Mouse (Mus musculus) hindbrain, embryonic 11.5 days (tissue): ENCODE results near the gene Slc29a1. TPM values are rescaled to one million over a fixed set of nuclear protein-coding genes. Genes with fewer than 3 reads are reported as not detected.

Source experiments
- ATAC-seq: fragments of 200-750 bp; cut with Nextera tagmentation; 2 replicates; pipeline ENCODE4 v1.8.0; 2017; ENCODE audit warnings: mild to moderate bottlenecking, moderate TSS enrichment, moderate library complexity; ENCODE audit not compliant: low FRiP score
- DNase-seq: peaks from one replicate; pipeline ENCODE4 v3.0.0-alpha.2; 2015; ENCODE audit warnings: low spot score
- H3K27ac ChIP-seq: fragments of 300-500 bp; sonication (generic); 2 replicates; pipeline ENCODE4 v1.5.1; 2014; ENCODE audit warnings: mild to moderate bottlenecking, low read depth, low read length
- H3K27me3 ChIP-seq: fragments of 300-500 bp; sonication (generic); 2 replicates; pipeline ENCODE4 v1.6.1; 2014; ENCODE audit warnings: mild to moderate bottlenecking, low read length, moderate library complexity, mixed read lengths; ENCODE audit not compliant: control insufficient read depth, insufficient read depth
- H3K36me3 ChIP-seq: fragments of 300-500 bp; sonication (generic); 2 replicates; pipeline ENCODE4 v1.6.1; 2014; ENCODE audit warnings: mild to moderate bottlenecking, low read length, moderate library complexity, mixed read lengths; ENCODE audit not compliant: control insufficient read depth, insufficient read depth
- H3K4me1 ChIP-seq: fragments of 300-500 bp; sonication (generic); replicated peaks from 2 replicates; pipeline ENCODE4 v1.6.1; 2014; ENCODE audit warnings: low read length, mixed read lengths; ENCODE audit not compliant: control insufficient read depth, insufficient read depth
- H3K4me2 ChIP-seq: fragments of 300-500 bp; sonication (generic); replicated peaks from 2 replicates; pipeline ENCODE4 v1.6.1; 2014; ENCODE audit warnings: mild to moderate bottlenecking, low read depth, low read length
- H3K4me3 ChIP-seq: fragments of 300-500 bp; sonication (generic); 2 replicates; pipeline ENCODE4 v1.5.1; 2014; ENCODE audit warnings: low read depth, low read length
- H3K9ac ChIP-seq: fragments of 300-500 bp; sonication (generic); 2 replicates; pipeline ENCODE4 v1.6.1; 2014; ENCODE audit warnings: low read depth, low read length
- H3K9me3 ChIP-seq: fragments of 300-500 bp; sonication (generic); 2 replicates; pipeline ENCODE4 v1.6.1; 2016; ENCODE audit warnings: low read length; ENCODE audit not compliant: control insufficient read depth
- WGBS: fragments of 180-500 bp; shearing (Covaris S2); extraction: QIAGEN DNeasy Blood & Tissue Kit; methylation state at CpG from one replicate; pipeline ENCODE4 v1.1.7; 2014; 5-methylcytosine and 5-hydroxymethylcytosine counted together
- polyA plus RNA-seq: library from polyadenylated mRNA; unstranded; fragments of >200 nt; fragmentation: Nextera tagmentation; extraction: Ambion mirVana; gene quantifications from 2 replicates; pipeline ENCODE4 v1.2.1, GENCODE M21; 2014

Slc29a1 gene
- polyA plus RNA-seq, 1 experiment from 2014 or later, result 48.0 TPM

- WGBS, result 0% methylated on average over 18 of the region's 18 CpGs
- peak overlapping the region; percentile 92 for H3K4me3 ChIP-seq
- peaks cover 18% of the 10 kb centered on the region for H3K36me3 ChIP-seq
- no peaks in the 10 kb centered on the region for H3K27me3 ChIP-seq
- H3K9me3 ChIP-seq, result no peaks in the 10 kb centered on the region
- H3K9ac ChIP-seq, result peak overlapping the region; percentile 85
- ATAC-seq (peak; percentile 70), DNase-seq (peak; percentile 94)
- H3K27ac ChIP-seq, result peak overlapping the region; percentile 92
- H3K4me1 ChIP-seq, result peaks cover 4% of the 10 kb centered on the region; the same call in 1 of the 2 replicates
- peak overlapping the region; percentile 86 for H3K4me2 ChIP-seq
These were observed 25.7 kb downstream of the Slc29a1 start for GRCm38 (mm10) chr17:45573780-45574123.

GRCm38 (mm10) chr17:45573087-45573779, 26.2 kb downstream of the Slc29a1 start, which contains the start of gene Hsp90ab1:
TSS of gene Hsp90ab1 (minus strand) at chr17:45573271.
- Histone ChIP-seq H3K9me3 (no peaks in the 10 kb centered on the region), H3K4me1 (peaks cover 4% of the 10 kb centered on the region; the same call in 1 of the 2 replicates), H3K4me2 (peak within 1 kb of the TSS; percentile 86), H3K9ac (peak within 1 kb of the TSS; percentile 99), H3K27me3 (no peaks in the 10 kb centered on the region), H3K4me3 (peak within 1 kb of the TSS; percentile 92), H3K27ac (peak within 1 kb of the TSS; percentile 92), H3K36me3 (peaks cover 20% of the 10 kb centered on the region)
- DNase-seq, result peak; percentile 100
- WGBS, result under 1% methylated on average over 41 of the region's 41 CpGs
- ATAC-seq, result peak; percentile 86

DNA sequence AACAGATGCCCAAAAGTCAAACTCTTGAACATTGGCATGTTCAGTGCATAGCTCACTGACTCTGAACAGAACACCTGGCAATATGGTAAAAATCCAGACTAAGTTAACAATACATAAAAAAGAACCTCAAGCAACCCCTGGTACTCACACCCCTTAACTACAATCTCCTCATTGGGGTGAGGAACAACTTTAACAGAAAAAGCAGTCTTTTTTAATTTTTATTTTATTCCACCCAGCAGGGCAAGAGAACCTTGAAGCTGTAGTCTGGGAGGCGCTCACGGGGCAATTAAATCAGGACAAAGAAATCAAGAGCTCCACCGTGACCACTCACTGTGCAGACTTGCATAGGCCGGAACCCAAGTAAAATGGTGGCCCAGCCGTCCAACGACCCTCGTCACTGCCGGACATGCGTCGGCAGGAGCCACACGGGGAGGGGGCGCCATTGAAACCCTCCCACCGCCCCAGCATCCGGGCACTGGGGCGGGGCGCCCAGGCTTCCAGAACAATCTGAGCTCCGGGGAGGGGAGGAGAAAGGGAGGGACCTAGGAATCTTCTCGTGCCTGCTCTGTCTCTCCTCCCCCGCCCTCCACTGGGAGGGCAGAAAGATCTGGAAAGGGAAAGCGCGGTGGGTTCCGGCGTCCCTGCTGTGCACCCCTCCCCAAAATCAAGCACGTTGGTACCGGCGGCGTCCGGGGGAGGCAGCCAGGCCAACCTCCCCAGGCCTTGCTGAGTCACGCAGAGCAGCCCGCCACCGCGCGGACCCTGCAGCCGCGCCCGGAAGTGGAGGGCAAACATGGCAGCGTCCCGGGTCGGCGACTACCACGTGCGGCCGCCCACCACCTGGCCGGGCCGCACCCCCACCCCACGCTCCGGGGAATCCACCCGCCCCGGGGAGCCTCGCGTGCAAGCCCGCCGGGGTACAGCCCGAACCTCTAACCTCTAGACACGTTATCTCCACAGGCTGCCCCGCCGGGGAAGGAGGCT, 27.0 kb downstream of the Slc29a1 start:
- under 1% methylated on average over 56 of the region's 57 CpGs for WGBS
- Histone ChIP-seq H3K9ac (peak overlapping the region; percentile 99), H3K36me3 (peaks cover 20% of the 10 kb centered on the region), H3K4me1 (peaks cover 4% of the 10 kb centered on the region; the same call in 1 of the 2 replicates), H3K4me2 (peak overlapping the region; percentile 86), H3K9me3 (no peaks in the 10 kb centered on the region), H3K4me3 (peak overlapping the region; percentile 92), H3K27me3 (no peaks in the 10 kb centered on the region), H3K27ac (peak overlapping the region; percentile 92)
- ATAC-seq (peak; percentile 67), DNase-seq (peak; percentile 89)

GRCm38 (mm10) chr17:45569999-45570398, 29.4 kb downstream of the Slc29a1 start:
- H3K4me3 ChIP-seq, result no peak overlapping the region
- H3K9me3 ChIP-seq, result no peaks in the 10 kb centered on the region
- DNase-seq, result no peak
- no peak overlapping the region for H3K9ac ChIP-seq
- peaks cover 7% of the 10 kb centered on the region; the same call in 1 of the 2 replicates for H3K4me1 ChIP-seq
- 82% methylated on average over 4 of the region's 4 CpGs for WGBS
- H3K4me2 ChIP-seq, result no peak overlapping the region
- ATAC-seq, result no peak
- no peaks in the 10 kb centered on the region for H3K27me3 ChIP-seq
- no peak overlapping the region for H3K27ac ChIP-seq
- H3K36me3 ChIP-seq, result peaks cover 20% of the 10 kb centered on the region

- ATAC-seq (no peak), DNase-seq (no peak)
- Histone ChIP-seq H3K9me3 (no peaks in the 10 kb centered on the region), H3K9ac (no peak overlapping the region), H3K4me1 (peaks cover 7% of the 10 kb centered on the region; the same call in 1 of the 2 replicates), H3K36me3 (peaks cover 20% of the 10 kb centered on the region), H3K4me2 (no peak overlapping the region), H3K27ac (no peak overlapping the region), H3K27me3 (no peaks in the 10 kb centered on the region), H3K4me3 (no peak overlapping the region)
- 90% methylated on average over 12 of the region's 12 CpGs for WGBS
These were observed 30.4 kb downstream of the Slc29a1 start for GRCm38 (mm10) chr17:45568990-45569389.

DNA sequence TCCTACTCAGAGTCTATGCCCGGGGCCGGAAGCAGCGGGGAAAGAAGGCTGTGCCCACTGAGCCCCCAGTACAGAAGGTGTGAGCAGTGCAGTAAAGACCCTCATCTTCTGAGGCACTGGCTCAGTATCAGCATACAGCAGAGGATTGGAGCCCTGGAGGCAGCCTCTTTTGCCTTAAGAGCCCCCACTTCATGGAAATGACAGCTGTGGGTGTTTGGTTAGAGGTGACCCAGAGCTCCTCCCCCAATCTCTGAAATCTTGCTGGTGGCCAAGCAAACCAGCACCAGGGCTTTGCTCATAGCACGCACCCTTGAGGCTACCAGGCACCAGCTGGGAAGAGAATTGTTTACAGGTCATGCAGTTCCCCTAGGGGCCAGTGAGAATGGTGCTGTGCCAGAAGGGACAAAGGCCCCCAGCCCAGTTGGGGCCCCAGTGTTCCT, 32.2 kb downstream of the Slc29a1 start:
- no peak for ATAC-seq
- H3K4me3 ChIP-seq, result no peak overlapping the region
- H3K9ac ChIP-seq, result no peak overlapping the region
- H3K9me3 ChIP-seq, result no peaks in the 10 kb centered on the region
- no peak overlapping the region for H3K4me2 ChIP-seq
- 32% methylated on average over 4 of the region's 4 CpGs for WGBS
- DNase-seq, result no peak
- peaks cover 20% of the 10 kb centered on the region for H3K36me3 ChIP-seq
- H3K27ac ChIP-seq, result no peak overlapping the region
- peaks cover 7% of the 10 kb centered on the region; the same call in 1 of the 2 replicates for H3K4me1 ChIP-seq
- H3K27me3 ChIP-seq, result no peaks in the 10 kb centered on the region

DNA sequence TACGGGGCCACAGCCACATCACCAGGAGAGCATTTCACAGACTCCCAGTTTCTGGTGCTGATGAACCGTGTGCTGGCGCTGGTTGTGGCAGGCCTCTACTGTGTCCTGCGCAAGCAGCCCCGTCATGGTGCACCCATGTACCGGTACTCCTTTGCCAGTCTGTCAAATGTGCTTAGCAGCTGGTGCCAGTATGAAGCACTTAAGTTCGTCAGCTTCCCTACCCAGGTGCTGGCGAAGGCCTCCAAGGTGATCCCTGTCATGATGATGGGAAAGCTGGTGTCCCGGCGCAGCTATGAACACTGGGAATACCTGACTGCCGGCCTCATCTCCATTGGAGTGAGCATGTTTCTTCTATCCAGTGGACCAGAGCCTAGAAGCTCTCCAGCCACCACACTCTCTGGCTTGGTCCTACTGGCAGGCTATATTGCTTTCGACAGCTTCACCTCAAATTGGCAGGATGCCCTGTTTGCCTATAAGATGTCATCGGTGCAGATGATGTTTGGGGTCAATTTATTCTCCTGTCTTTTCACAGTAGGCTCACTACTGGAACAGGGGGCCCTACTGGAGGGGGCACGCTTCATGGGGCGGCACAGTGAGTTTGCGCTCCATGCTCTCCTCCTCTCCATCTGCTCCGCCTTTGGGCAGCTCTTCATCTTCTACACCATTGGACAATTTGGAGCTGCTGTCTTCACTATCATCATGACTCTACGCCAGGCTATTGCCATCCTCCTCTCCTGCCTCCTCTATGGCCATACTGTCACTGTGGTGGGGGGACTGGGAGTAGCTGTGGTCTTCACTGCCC, 32.8 kb downstream of the Slc29a1 start:
- Histone ChIP-seq H3K36me3 (peaks cover 20% of the 10 kb centered on the region), H3K27me3 (no peaks in the 10 kb centered on the region), H3K4me1 (peaks cover 6% of the 10 kb centered on the region; the same call in 1 of the 2 replicates), H3K27ac (no peak overlapping the region), H3K9ac (no peak overlapping the region), H3K9me3 (no peaks in the 10 kb centered on the region), H3K4me2 (no peak overlapping the region), H3K4me3 (no peak overlapping the region)
- DNase-seq (no peak), ATAC-seq (no peak)
- 75% methylated on average over 18 of the region's 18 CpGs for WGBS

GRCm38 (mm10) chr17:45566031-45566359, 33.4 kb downstream of the Slc29a1 start:
- Histone ChIP-seq H3K9me3 (no peaks in the 10 kb centered on the region), H3K4me3 (no peak overlapping the region), H3K27me3 (no peaks in the 10 kb centered on the region), H3K36me3 (peaks cover 15% of the 10 kb centered on the region), H3K9ac (no peak overlapping the region), H3K4me2 (no peak overlapping the region), H3K27ac (no peak overlapping the region), H3K4me1 (peaks cover 5% of the 10 kb centered on the region; the same call in 1 of the 2 replicates)
- ATAC-seq (no peak), DNase-seq (no peak)
- WGBS, result 92% methylated on average over 1 of the region's 1 CpGs
